Mouse (Mus musculus) stomach, embryonic 16.5 days (tissue): ENCODE measurements around the gene Tcp11l2. TPM values are rescaled to one million over a fixed set of nuclear protein-coding genes. Genes with fewer than 3 reads are reported as not detected.

ENCODE experiments used
- ATAC-seq: fragments of 200-750 bp; cut with Nextera tagmentation; 2 replicates; pipeline ENCODE4 v1.8.0; 2017; ENCODE audit warnings: moderate number of reproducible peaks, moderate TSS enrichment; ENCODE audit not compliant: insufficient read depth, low FRiP score
- H3K27ac ChIP-seq: fragments of 300-500 bp; sonication (generic); 2 replicates; pipeline ENCODE4 v1.5.1; 2014; ENCODE audit warnings: low read length
- H3K27me3 ChIP-seq: fragments of 300-500 bp; sonication (generic); 2 replicates; pipeline ENCODE4 v1.6.1; 2014; ENCODE audit warnings: low read length, control low read depth, mixed read lengths; ENCODE audit not compliant: control insufficient read depth, insufficient read depth
- H3K36me3 ChIP-seq: fragments of 300-500 bp; sonication (generic); 2 replicates; pipeline ENCODE4 v1.6.1; 2014; ENCODE audit warnings: low read length; ENCODE audit not compliant: control insufficient read depth, insufficient read depth
- H3K4me1 ChIP-seq: fragments of 300-500 bp; sonication (generic); 2 replicates; pipeline ENCODE4 v1.6.1; 2014; ENCODE audit warnings: low read length, control low read depth, mixed read lengths; ENCODE audit not compliant: control insufficient read depth, insufficient read depth
- H3K4me2 ChIP-seq: fragments of 300-500 bp; sonication (generic); 2 replicates; pipeline ENCODE4 v1.6.1; 2014; ENCODE audit warnings: low read depth, low read length, mixed read lengths
- H3K4me3 ChIP-seq: fragments of 300-500 bp; sonication (generic); replicated peaks from 2 replicates; pipeline ENCODE4 v1.5.1; 2014; ENCODE audit warnings: mild to moderate bottlenecking, low read length
- H3K9ac ChIP-seq: fragments of 300-500 bp; sonication (generic); 2 replicates; pipeline ENCODE4 v1.6.1; 2014; ENCODE audit warnings: low read length
- H3K9me3 ChIP-seq: fragments of 300-500 bp; sonication (generic); replicated peaks from 2 replicates; pipeline ENCODE4 v1.6.1; 2016; ENCODE audit warnings: low read length, control low read depth; ENCODE audit not compliant: control insufficient read depth
- WGBS: fragments of 180-500 bp; shearing (Covaris S2); extraction: QIAGEN DNeasy Blood & Tissue Kit; methylation state at CpG from one replicate; pipeline ENCODE4 v1.1.7; 2014; 5-methylcytosine and 5-hydroxymethylcytosine counted together
- polyA plus RNA-seq: library from polyadenylated mRNA; unstranded; fragments of >200 nt; fragmentation: Nextera tagmentation; extraction: Ambion mirVana; gene quantifications from 2 replicates; pipeline ENCODE4 v1.2.1, GENCODE M21; 2015

Tcp11l2 gene
- polyA plus RNA-seq, 1 experiment from 2014 or later, result 25.7 TPM

DNA sequence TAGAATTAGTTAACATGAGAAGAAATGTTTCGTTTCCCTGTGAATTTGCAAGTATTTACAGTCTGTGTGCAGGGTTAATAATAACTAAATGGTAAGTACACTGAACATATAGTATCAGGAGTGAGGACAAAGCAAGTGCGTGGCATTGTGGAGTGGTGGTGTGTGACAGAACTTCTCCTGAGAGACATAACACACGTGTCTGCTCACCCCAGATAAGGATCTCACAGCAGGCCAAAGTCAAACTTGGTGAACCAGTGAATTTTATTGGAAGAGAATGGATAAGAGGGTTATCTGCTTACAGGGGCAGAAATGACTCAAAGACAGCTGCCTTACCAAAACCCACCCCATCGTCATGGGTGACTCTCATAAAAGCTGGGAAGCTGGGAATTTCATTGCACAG, 72.5 kb downstream of the Tcp11l2 start:
- H3K4me2 ChIP-seq, result no peak overlapping the region
- WGBS, result 80% methylated on average over 4 of the region's 4 CpGs
- ATAC-seq, result no peak
- H3K36me3 ChIP-seq, result no peaks in the 10 kb centered on the region; the same call in 1 of the 2 replicates
- H3K4me3 ChIP-seq, result no peak overlapping the region
- H3K27me3 ChIP-seq, result no peaks in the 10 kb centered on the region
- no peak overlapping the region for H3K9ac ChIP-seq
- H3K4me1 ChIP-seq, result no peaks in the 10 kb centered on the region
- H3K27ac ChIP-seq, result no peak overlapping the region
- no peaks in the 10 kb centered on the region for H3K9me3 ChIP-seq

DNA sequence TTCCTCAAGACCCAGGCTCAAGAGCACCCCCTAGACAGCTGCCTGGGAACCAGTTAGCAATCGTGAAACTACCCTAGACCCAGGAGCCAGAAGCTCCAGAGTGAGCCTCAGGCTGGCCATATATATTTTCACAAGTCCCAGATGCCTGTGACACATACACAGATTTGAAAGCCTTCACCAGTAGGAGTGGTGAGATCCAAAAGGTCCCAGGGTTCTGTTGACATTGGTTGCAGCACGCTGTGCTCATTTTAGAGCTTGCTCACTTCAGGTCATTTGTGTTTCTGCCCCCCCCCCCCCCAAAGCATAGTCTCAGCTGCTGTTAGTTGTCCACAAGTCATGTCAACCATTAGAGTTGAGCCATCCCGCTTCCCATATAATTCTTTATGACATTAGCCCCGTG, 77.6 kb downstream of the Tcp11l2 start:
- no peaks in the 10 kb centered on the region for H3K9me3 ChIP-seq
- no peak for ATAC-seq
- H3K4me1 ChIP-seq, result no peaks in the 10 kb centered on the region
- H3K27ac ChIP-seq, result no peak overlapping the region
- H3K27me3 ChIP-seq, result no peaks in the 10 kb centered on the region
- H3K36me3 ChIP-seq, result no peaks in the 10 kb centered on the region
- WGBS, result 84% methylated on average over 4 of the region's 4 CpGs
- H3K9ac ChIP-seq, result no peak overlapping the region
- H3K4me2 ChIP-seq, result no peak overlapping the region
- no peak overlapping the region for H3K4me3 ChIP-seq

DNA sequence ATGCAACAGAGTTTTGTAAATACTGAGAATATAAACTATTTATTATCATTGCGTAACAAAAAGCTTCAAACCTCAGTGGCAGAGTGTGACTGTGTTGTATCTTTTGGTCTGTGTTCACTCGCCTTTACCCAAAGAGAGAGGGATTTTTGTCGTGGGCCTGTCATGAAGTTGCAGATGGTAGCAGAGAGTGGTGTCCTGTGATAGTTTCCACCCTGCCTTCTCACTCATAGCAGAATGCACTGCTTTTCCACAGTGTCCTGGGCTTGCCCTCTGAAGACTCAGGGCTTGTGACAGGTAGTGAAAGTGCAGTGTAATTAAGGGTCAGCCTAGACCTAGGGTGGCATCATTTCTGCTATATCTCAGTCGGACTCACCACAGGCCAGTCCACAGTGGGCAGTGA, 78.3 kb downstream of the Tcp11l2 start:
- Histone ChIP-seq H3K27ac (no peak overlapping the region), H3K4me2 (no peak overlapping the region), H3K9ac (no peak overlapping the region), H3K4me3 (no peak overlapping the region), H3K4me1 (no peaks in the 10 kb centered on the region), H3K36me3 (no peaks in the 10 kb centered on the region), H3K9me3 (no peaks in the 10 kb centered on the region), H3K27me3 (no peaks in the 10 kb centered on the region)
- no peak for ATAC-seq
- WGBS, result 86% methylated on average over 4 of the region's 4 CpGs

DNA sequence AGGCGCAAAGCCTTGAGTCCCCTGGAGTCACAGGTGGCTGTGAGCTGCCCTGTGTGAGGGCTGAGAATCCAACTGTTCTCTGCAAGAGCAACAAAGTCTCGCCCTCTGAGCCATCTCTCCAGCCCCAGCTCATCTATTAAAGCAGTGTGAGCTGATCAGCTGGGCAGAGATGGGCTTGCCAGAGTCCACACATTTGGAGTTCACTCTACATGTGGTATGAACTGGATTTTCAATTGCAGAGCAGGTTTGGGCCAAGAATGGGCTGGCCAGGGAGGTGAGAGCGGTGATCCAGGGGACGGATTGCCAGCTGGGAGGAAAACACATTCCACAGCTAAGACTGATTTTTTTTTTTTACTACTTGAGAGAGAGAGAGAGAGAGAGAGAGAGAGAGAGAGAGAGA, 80.2 kb downstream of the Tcp11l2 start:
- 0 out of 2 replicates have a peak, but pooled peaks cover 6% of the 10 kb centered on the region for H3K36me3 ChIP-seq
- H3K9ac ChIP-seq, result no peak overlapping the region
- ATAC-seq, result no peak
- no peaks in the 10 kb centered on the region for H3K4me1 ChIP-seq
- H3K4me3 ChIP-seq, result no peak overlapping the region
- no peak overlapping the region for H3K4me2 ChIP-seq
- WGBS, result 80% methylated on average over 4 of the region's 4 CpGs
- no peaks in the 10 kb centered on the region for H3K9me3 ChIP-seq
- H3K27me3 ChIP-seq, result no peaks in the 10 kb centered on the region
- H3K27ac ChIP-seq, result no peak overlapping the region

DNA sequence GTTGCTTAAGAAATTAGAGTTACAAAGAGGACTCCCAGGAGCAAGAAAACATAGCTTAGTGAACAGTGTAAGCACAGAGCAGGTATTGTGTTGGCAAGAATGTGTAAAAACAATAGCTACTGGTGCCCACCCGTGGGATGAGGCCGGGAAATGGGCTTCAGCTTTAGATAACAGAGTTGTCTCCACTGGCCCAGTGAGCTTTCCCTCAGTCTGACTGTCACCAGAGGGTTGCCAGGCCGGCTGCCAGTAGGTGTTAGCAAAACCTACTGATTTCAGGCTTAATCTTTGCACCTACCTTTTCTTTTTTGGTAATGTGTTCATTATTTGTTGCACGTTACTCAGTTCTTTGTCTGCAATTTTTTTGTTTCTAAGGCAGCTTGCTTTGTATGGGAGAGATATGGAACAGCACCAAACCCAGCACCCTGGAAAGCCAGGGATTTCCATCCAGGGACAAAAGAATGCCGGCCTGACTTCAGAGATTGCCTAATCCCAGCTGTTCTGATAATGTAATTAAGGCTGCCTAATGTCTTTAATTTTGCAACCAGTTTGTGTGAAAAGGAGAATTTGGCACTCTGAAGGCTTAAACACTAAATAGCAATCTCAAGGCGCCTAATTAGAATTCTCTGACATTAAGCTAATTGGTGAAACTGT, 81.1 kb downstream of the Tcp11l2 start:
- Histone ChIP-seq H3K9me3 (no peaks in the 10 kb centered on the region), H3K9ac (no peak overlapping the region), H3K4me3 (no peak overlapping the region), H3K4me1 (no peaks in the 10 kb centered on the region), H3K27ac (no peak overlapping the region), H3K27me3 (no peaks in the 10 kb centered on the region), H3K4me2 (no peak overlapping the region), H3K36me3 (0 out of 2 replicates have a peak, but pooled peaks cover 9% of the 10 kb centered on the region)
- ATAC-seq, result no peak
- WGBS, result 59% methylated on average over 6 of the region's 6 CpGs

DNA sequence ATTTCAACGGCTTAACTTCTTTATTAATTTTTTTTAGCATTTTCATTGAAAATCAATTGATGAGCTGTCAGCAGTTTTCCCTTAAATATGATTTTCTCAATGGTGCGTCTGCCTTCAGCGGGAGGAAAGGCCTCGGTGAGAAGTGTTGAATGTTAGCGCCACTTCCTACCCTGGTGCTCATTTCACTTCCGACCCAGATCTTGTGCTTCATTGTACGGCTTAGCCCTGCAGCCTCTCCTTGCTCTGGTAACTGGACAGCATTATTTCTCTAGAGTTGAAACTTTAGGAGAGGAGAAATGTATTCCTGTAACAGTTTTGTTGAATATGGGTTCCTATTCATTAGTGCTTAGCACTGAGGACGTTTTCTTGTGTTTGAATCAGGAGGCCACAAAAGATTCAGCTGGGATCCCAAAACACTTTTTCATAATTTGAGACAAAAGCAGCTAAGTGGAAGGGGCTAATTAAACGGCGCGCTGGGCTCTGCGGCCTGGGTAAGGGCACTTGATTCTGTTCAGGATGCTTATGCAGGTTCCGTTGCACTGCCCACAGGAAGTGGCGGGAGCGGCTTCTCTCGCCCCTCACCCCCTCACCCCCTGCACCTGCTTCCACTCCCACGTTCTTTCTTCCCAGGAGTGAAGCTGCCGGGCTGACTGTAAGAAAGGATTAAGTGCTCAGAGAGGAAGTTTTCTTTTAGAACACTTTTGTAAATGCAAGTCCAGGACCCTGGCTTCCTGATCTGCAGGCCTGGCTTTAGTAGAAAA, 81.8 kb downstream of the Tcp11l2 start:
- H3K9ac ChIP-seq, result no peak overlapping the region
- no peaks in the 10 kb centered on the region for H3K27me3 ChIP-seq
- ATAC-seq, result no peak
- no peaks in the 10 kb centered on the region for H3K4me1 ChIP-seq
- H3K4me2 ChIP-seq, result no peak overlapping the region
- no peak overlapping the region for H3K27ac ChIP-seq
- 60% methylated on average over 18 of the region's 18 CpGs for WGBS
- H3K9me3 ChIP-seq, result no peaks in the 10 kb centered on the region
- H3K36me3 ChIP-seq, result 0 out of 2 replicates have a peak, but pooled peaks cover 9% of the 10 kb centered on the region
- H3K4me3 ChIP-seq, result no peak overlapping the region

DNA sequence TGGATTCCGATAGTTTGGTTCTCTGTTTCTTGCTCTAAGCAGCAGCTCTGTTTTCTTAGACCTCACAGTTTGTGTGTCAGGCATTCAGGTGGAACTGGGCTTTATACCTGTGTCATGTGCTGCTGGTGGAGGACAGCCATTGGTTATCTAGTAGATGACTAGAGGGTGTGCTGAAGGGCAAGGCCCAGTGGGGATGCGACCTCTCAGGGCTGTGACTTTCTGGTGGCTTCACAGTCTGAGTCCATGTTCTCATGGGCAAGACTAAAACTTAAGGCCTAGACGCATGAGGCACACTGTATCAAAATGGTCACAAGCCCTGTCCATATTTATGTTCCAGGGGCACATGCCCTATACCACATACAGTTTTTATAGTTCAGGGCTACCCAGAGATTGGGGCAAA, 82.9 kb downstream of the Tcp11l2 start:
- no peak for ATAC-seq
- Histone ChIP-seq H3K36me3 (0 out of 2 replicates have a peak, but pooled peaks cover 9% of the 10 kb centered on the region), H3K27ac (no peak overlapping the region), H3K9ac (no peak overlapping the region), H3K9me3 (no peaks in the 10 kb centered on the region), H3K4me2 (no peak overlapping the region), H3K4me3 (no peak overlapping the region), H3K27me3 (no peaks in the 10 kb centered on the region), H3K4me1 (no peaks in the 10 kb centered on the region)
- 88% methylated on average over 3 of the region's 3 CpGs for WGBS

DNA sequence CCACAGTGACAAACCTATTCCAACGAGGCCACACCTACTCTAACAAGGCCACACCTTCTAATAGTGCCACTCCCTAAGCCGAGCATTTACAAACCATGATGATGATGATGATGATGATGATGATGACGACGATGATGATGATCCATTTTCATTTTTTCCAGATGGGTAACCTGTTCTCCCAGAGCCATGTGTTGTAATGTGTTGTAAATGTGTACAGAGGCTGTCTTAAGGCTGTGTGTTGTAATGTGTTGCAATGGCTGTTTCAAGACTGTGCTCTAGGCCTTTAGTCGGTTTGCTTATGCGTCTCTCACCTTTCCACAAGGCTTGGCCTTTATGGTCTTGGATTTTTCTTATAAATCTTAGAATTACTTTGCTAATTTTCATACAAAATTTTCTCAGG, 85.7 kb downstream of the Tcp11l2 start:
- 0 out of 2 replicates have a peak, but pooled peaks cover 9% of the 10 kb centered on the region for H3K36me3 ChIP-seq
- ATAC-seq, result no peak
- no peak overlapping the region for H3K4me2 ChIP-seq
- no peak overlapping the region for H3K9ac ChIP-seq
- no peaks in the 10 kb centered on the region for H3K4me1 ChIP-seq
- no peak overlapping the region for H3K4me3 ChIP-seq
- 95% methylated on average over 6 of the region's 6 CpGs for WGBS
- no peaks in the 10 kb centered on the region for H3K9me3 ChIP-seq
- no peaks in the 10 kb centered on the region for H3K27me3 ChIP-seq
- no peak overlapping the region for H3K27ac ChIP-seq
